Mouse (Mus musculus) lung, adult 2 months (tissue): ENCODE measurements at regions not wholly inside any gene's neighbourhood (a gene's known extent, or its start where the extent isn't known, plus 50 kb on each side); places are given as distances from the start of the nearest gene placed in this dataset.

ENCODE experiments used
- DNase-seq: peaks from one replicate; pipeline ENCODE4 v3.0.0; 2022
- H3K4me1 ChIP-seq: fragments of 200-500 bp; 2 replicates; pipeline ENCODE4 v1.6.1; 2011; ENCODE audit warnings: low read length; ENCODE audit not compliant: control insufficient read depth, insufficient read depth
- H3K4me3 ChIP-seq: fragments of 200-500 bp; replicated peaks from 2 replicates; pipeline ENCODE3; 2011; ENCODE audit warnings: low read depth, mild to moderate bottlenecking, control low read depth, low read length; ENCODE audit errors: extremely low read depth
- CTCF ChIP-seq: fragments of 200-500 bp; IDR thresholded peaks from 2 replicates; pipeline ENCODE4 v1.5.1; 2011; ENCODE audit warnings: mild to moderate bottlenecking, low read length, control low read depth; ENCODE audit not compliant: insufficient read depth
- POLR2A ChIP-seq: fragments of 200-500 bp; IDR thresholded peaks from 2 replicates; pipeline ENCODE4 v1.6.1; 2011; ENCODE audit warnings: low read depth, mild to moderate bottlenecking, control low read depth, low read length, borderline replicate concordance; ENCODE audit errors: extremely low read depth
- WGBS: fragments of 180-500 bp; shearing (Covaris S2); methylation state at CpG from one replicate; pipeline ENCODE4 v1.1.7; 2018; 5-methylcytosine and 5-hydroxymethylcytosine counted together

DNA sequence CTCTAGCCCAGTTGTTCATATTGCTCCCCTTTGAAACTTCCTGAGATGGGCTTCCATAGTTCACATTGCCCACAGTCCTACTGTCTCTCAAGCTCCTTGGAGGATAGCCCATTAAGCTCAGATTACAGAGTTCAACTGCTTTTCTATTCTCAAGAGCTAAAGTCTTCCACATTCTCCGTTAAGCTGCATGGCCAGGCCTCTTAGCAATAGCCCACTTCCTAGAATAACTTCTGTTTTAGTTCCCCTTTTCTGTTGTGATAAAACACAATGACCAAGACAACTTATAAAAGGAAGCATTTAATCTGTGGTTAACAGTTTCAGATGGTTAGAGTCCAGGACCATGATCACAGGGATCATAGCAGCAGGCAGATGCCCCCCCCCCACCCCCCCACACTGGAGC is 185.5 kb downstream of the Rnf152 start:
- WGBS, result 83% methylated on average over 1 of the region's 1 CpGs
- Histone ChIP-seq H3K4me1 (no peaks in the 10 kb centered on the region), H3K4me3 (no peak overlapping the region)
- TF ChIP-seq POLR2A (no peak), CTCF (no peak)
- no peak for DNase-seq

DNA sequence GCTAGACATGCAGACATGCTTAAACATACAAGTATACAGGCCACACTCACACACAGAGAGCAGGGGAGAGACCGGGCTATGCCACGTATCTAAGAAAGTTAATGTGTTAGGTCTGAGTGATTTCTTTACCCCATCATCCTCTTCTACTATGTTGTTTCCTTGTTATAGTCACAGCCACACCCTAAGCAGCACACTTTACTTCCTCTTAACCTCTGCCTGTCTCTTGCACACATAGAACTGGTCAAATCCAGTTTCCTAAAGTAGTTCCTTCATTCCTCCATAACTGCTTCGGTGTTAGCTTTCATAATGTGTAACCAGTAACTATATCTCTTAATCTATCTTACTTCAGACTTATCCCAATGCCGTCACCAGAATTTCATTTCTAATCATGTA is 186.4 kb downstream of the Rnf152 start:
- TF ChIP-seq CTCF, result no peak
- no peak for TF ChIP-seq POLR2A
- WGBS, result 78% methylated on average over 4 of the region's 4 CpGs
- DNase-seq, result no peak
- Histone ChIP-seq H3K4me1 (no peaks in the 10 kb centered on the region), H3K4me3 (no peak overlapping the region)

DNA sequence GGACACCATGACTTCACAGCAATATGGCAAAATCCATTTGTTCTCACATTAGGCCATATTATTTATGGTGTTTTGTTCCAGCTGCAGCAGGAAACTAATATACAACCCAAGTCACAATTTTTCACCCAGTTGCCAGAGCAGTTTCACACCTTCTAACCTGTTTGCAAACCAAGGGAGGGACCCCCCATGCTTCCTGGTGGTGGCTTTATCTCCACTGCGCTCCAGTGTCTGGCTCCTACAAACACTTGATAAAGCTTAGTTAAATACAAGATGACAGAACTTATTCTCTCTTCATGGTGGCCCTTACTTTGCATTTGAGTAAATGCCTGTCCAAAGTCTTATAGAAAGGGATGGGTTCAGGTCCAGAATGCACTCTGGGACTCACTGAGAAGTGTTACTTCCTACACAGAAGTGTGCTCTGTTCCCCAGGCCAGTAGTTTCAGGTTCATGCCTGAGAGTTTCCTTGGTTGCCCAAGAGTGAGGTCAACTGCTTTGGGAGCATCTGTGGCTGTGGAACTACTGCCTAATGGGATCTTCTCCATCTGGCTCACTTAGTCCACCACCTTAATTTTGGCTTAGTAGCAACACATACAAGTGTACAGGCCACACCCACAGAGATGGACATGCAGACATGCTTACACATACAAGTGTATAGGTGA is 186.9 kb downstream of the Rnf152 start:
- H3K4me1 ChIP-seq, result no peaks in the 10 kb centered on the region
- no peak overlapping the region for H3K4me3 ChIP-seq
- WGBS, result 78% methylated on average over 1 of the region's 1 CpGs
- no peak for DNase-seq
- TF ChIP-seq POLR2A (no peak), CTCF (no peak)

DNA sequence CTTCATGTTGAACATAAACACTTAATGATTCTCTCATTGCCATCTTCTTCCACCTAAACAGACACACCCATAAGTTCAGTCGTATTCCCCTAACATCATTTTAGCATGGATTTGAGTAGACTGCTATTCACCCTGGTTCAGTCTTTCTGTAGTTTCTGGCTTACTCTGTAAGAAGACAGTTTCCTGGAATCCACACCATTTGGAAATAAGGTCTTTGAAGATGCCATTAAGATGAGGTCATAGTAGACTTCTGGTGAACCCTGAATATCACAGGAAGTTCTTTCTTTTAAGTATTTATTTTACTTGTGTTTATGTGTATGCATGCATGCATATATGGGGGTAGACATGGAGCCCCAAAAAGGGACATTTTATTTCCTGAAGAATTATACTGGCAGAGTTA is 187.7 kb downstream of the Rnf152 start:
- no peaks in the 10 kb centered on the region for H3K4me1 ChIP-seq
- no peak for DNase-seq
- H3K4me3 ChIP-seq, result no peak overlapping the region
- 37% methylated on average over 1 of the region's 1 CpGs for WGBS
- no peak for TF ChIP-seq CTCF
- TF ChIP-seq POLR2A, result no peak

DNA sequence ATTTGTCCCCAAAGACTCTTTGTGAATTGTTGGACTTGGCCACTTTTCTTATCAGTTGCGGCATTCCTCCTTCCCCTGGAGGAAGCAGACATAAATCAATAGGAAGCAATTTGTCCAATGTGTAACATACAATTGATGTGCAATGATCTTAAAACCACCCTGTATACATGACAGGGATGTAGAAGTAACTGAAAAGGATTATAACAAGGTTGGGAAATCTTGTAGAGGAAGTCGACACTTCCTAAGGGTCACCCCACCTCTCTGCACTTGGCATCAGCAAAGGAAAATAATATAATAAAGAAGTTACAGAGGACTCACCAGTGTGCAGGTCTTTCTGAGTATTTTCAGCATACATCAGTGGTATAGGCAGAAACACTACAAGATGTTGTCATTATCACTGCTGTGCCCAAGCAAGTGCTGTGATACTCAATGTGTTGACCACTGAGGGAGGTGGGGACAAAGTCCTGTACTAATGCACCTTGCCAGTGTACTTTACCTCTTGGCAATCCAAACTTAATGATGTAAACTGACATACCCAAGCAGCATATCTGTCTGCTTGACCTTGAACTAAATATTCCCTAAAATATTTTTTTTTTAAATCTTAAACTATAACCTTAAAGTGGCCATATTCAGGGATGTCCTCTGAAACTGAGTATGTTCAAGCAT is 198.9 kb downstream of the Rnf152 start:
- TF ChIP-seq POLR2A, result no peak
- WGBS, result 41% methylated on average over 2 of the region's 2 CpGs

DNA sequence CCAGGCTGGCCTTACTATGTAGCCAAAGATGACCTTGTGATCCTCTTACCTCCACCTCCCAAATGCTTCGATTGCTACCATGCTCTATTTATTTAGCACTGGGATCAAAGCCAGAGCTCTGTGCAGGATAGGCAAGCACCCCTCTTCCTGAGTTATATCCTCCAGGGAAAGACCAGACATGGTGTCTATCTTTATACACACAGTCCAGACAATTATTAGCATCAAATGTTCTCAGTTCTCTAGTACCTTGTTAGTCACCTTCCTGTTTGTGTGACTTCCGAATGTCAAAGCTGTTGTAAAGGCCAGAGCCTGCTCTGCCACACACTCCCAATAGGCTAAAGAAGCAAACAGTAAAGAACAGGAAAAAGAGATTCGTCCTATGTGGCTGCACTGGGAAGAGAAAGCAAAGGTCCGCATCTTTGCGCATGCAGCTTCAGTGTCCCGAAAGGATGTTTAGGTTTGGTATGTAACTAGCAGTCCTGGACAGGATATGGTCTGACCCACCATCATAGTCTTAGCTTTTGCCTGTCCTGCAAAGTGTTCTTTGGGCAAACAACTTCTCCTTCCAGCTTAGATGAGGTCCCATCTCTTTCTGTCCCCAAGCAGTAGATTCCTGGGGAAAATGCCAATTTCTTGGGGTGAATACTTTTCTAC is 204.2 kb downstream of the Rnf152 start:
- Histone ChIP-seq H3K4me1 (no peaks in the 10 kb centered on the region; the same call in 1 of the 2 replicates), H3K4me3 (no peak overlapping the region)
- no peak for DNase-seq
- TF ChIP-seq CTCF (no peak), POLR2A (no peak)
- 46% methylated on average over 6 of the region's 6 CpGs for WGBS

More for the DNA sequence above, 198.9 kb downstream of the Rnf152 start:
- no peak overlapping the region for H3K4me3 ChIP-seq
- no peak for DNase-seq
- no peaks in the 10 kb centered on the region for H3K4me1 ChIP-seq

DNA sequence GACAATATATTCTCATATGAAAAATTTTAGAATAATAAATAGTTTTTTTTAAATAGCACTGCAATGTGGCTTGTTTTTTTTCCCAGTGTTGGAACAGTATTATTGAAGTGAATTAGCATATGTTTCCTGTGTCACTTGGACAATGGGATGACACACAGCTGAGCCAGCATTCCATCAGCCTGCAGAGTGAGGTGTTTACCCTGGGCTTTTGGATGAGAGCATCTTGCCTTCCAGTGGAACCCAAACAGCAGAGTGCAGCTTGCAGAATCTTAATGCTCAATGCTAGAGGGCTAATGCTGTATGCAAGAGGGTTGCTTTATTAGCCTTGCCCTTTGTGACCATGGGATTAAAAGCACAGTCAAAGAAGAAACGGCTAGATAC is 205.1 kb downstream of the Rnf152 start:
- 41% methylated on average over 1 of the region's 1 CpGs for whole genome bisulfite sequencing
- DNase-seq, result no peak
- TF ChIP-seq POLR2A (no peak), CTCF (no peak)
- Histone ChIP-seq H3K4me3 (no peak overlapping the region), H3K4me1 (no peaks in the 10 kb centered on the region; the same call in 1 of the 2 replicates)

DNA sequence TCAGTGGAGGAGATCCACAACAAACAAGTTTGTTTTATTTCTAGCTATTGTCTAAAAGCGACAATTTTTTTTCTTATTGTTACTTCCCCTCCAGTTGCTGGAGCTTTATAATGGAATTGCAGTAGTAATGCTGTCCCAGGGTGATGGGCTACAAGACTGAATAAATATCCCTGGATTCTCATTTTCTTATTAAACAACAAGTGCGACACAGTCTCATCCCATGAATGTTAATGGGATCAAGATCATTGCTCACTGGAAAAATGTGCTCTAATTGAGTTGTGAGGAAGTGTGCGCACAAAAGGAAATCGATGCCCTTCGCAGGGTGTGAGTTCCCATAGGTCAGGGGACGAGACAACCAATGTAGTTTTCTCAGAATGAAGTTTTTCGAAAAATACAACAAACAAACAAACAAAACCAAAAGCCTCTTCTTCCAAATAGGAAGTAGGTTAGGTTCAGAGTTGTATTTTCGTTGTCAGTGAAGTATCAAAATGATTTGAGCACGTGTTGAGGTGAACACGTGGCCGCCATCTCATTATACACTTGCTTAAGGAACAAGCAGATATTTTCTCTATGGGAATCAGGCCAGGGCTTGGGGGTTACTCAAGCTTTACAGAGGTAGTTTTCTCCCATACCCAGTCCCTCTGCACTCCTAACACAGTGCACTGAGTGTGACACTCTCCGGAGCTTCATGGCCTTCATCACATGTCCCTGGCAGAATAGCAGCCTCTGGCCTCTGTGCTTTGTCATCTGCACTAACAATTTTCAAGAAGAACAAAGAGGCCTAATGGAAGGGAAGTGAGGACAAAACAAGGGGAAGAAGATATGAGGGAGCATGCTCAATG is 205.7 kb downstream of the Rnf152 start:
- no peak for TF ChIP-seq POLR2A
- no peak for TF ChIP-seq CTCF
- WGBS, result 81% methylated on average over 12 of the region's 12 CpGs
- no peak for DNase-seq

DNA sequence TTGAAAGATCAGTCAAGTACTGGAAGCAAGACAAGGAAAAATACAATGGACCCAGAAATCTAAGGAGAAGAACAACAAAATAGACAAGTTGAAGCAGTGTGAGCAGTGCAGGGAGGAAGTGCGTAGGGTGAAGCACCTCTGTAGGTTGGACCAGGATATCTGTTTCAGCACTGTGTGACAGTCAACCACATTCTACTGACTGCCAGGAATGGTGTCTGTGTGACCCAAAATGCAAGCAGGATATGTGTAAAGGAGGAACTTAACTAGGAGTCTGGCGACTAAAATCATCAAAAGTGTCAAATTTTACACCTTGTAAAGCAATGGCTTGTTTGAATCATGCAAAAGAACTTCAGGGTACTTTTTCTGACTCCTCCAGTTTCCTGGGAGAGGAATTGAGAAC is 207.7 kb downstream of the Rnf152 start:
- no peak for TF ChIP-seq CTCF
- TF ChIP-seq POLR2A, result no peak
- DNase-seq, result no peak
- WGBS, result 81% methylated on average over 2 of the region's 2 CpGs
- Histone ChIP-seq H3K4me1 (no peaks in the 10 kb centered on the region; the same call in 1 of the 2 replicates), H3K4me3 (no peak overlapping the region)

More for the DNA sequence above, 205.7 kb downstream of the Rnf152 start:
- no peaks in the 10 kb centered on the region; the same call in 1 of the 2 replicates for H3K4me1 ChIP-seq
- H3K4me3 ChIP-seq, result no peak overlapping the region

DNA sequence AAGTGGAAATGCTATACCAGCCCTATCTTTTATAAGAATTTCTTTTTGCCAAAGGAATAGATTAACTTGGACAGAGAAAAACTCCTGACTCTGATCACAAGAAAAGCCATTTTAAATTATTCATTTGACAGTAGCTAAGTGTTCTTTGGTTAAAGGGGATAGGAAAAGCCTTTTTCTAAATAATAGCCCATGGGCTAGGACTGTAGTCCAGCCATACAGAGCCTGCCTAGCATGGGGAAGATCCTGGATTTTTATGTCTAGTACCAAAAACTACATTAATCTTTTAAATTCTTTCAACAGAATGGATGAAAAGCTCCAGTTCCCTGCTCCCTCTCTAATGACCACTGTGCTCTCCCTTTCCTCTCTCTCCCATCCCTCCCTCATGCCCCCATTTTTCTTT is 208.5 kb downstream of the Rnf152 start:
- Histone ChIP-seq H3K4me3 (no peak overlapping the region), H3K4me1 (no peaks in the 10 kb centered on the region; the same call in 1 of the 2 replicates)
- TF ChIP-seq POLR2A (no peak), CTCF (no peak)
- no peak for DNase-seq
